In genomic region chr13:55523951-55524600, GRCm38 (mm10) we compare ENCODE assay signal across 16 mouse cellular contexts. TPM values are rescaled to one million over a fixed set of nuclear protein-coding genes. Genes with fewer than 3 reads are reported as not detected.
A peak's percentile ranks its signal among the peaks of the same experiment; 100 is the strongest.
DNase-seq lines count a peak whose midpoint lies in the region; ATAC-seq and TF ChIP-seq lines count a peak whose summit lies in the region.
"Had no signal": no experiment of that assay in that cellular context is flagged by ENCODE, and none has a peak within 500 bp of the region (broad histone marks: within the 10 kb centered on the region; RNA-seq: fewer than 3 reads in every experiment).

No protein-coding gene starts in this region.

- no peak for ATAC-seq in heart, embryonic 15.5 days (replicated peaks; ENCODE audit: insufficient number of reproducible peaks, insufficient read depth, low FRiP score, low read depth)
- ATAC-seq in midbrain, embryonic 16.5 days, result no peak
- 0 out of 2 replicates have a peak, but pooled peaks have one; percentile 7 for ATAC-seq in stomach, postnatal 0 days (ENCODE audit: low FRiP score, low TSS enrichment)
- ATAC-seq: CD4-positive, CD25-positive, alpha-beta regulatory T cell, adult 4 months; inflammation-experienced regulatory T-cells, adult 6 months had no signal

- H3K27me3 ChIP-seq in heart, embryonic 15.5 days, result peaks cover 4% of the 10 kb centered on the region; the same call in 1 of the 2 replicates
- no peaks in the 10 kb centered on the region for H3K27me3 ChIP-seq in midbrain, embryonic 10.5 days (ENCODE audit: low read depth, poor library complexity, severe bottlenecking)
- no peaks in the 10 kb centered on the region for H3K27me3 ChIP-seq in midbrain, embryonic 16.5 days (ENCODE audit: control insufficient read depth, insufficient read depth, low read depth, low read length)
- H3K27me3 ChIP-seq in stomach, postnatal 0 days (ENCODE audit: control insufficient read depth, insufficient read depth, low read length), result no peaks in the 10 kb centered on the region
- H3K27me3 ChIP-seq: embryonic facial prominence, embryonic 12.5 days; limb, embryonic 15.5 days; neural tube, embryonic 12.5 days had no signal

- WGBS in heart, embryonic 15.5 days, result 89% methylated on average over 23 of the region's 23 CpGs
- WGBS in midbrain, embryonic 10.5 days, result 92% methylated on average over 23 of the region's 23 CpGs
- WGBS in midbrain, embryonic 16.5 days, result 94% methylated on average over 23 of the region's 23 CpGs
- WGBS in stomach, postnatal 0 days, result 90% methylated on average over 23 of the region's 23 CpGs

- no peak for TF ChIP-seq CTCF in stomach, postnatal 0 days (IDR thresholded peaks at IDR 0.05; ENCODE audit: low read depth)

- no peaks in the 10 kb centered on the region for H3K36me3 ChIP-seq in heart, embryonic 15.5 days
- H3K36me3 ChIP-seq in midbrain, embryonic 10.5 days, result peaks cover 23% of the 10 kb centered on the region
- no peaks in the 10 kb centered on the region for H3K36me3 ChIP-seq in midbrain, embryonic 16.5 days (ENCODE audit: control insufficient read depth, insufficient read depth, low read length)
- H3K36me3 ChIP-seq in stomach, postnatal 0 days (ENCODE audit: control insufficient read depth, insufficient read depth, low read length), result no peaks in the 10 kb centered on the region

- H3K4me3 ChIP-seq in heart, embryonic 15.5 days, result no peak overlapping the region
- H3K4me3 ChIP-seq in midbrain, embryonic 10.5 days, result no peak overlapping the region
- no peak overlapping the region for H3K4me3 ChIP-seq in midbrain, embryonic 16.5 days (ENCODE audit: low read depth, low read length)
- H3K4me3 ChIP-seq in stomach, postnatal 0 days (ENCODE audit: low read depth, low read length), result no peak overlapping the region
- H3K4me3 ChIP-seq: embryonic facial prominence, embryonic 12.5 days; limb, embryonic 15.5 days; neural tube, embryonic 12.5 days had no signal

- H3K4me2 ChIP-seq in heart, embryonic 15.5 days, result no peak overlapping the region
- no peak overlapping the region for H3K4me2 ChIP-seq in midbrain, embryonic 16.5 days (ENCODE audit: low read length)
- no peak overlapping the region for H3K4me2 ChIP-seq in stomach, postnatal 0 days (replicated peaks; ENCODE audit: low read depth)
- H3K4me2 ChIP-seq: embryonic facial prominence, embryonic 12.5 days; limb, embryonic 15.5 days; neural tube, embryonic 12.5 days had no signal

- H3K27ac ChIP-seq in heart, embryonic 15.5 days, result peak overlapping the region; percentile 72
- H3K27ac ChIP-seq in midbrain, embryonic 10.5 days (replicated peaks), result peak overlapping the region; percentile 55; the same call in 1 of the 2 replicates
- H3K27ac ChIP-seq in midbrain, embryonic 16.5 days (ENCODE audit: low read length), result no peak overlapping the region
- no peak overlapping the region for H3K27ac ChIP-seq in stomach, postnatal 0 days (replicated peaks)
- H3K27ac ChIP-seq: embryonic facial prominence, embryonic 12.5 days; limb, embryonic 15.5 days; neural tube, embryonic 12.5 days had no signal

- H3K4me1 ChIP-seq in heart, embryonic 15.5 days (replicated peaks), result peaks cover 8% of the 10 kb centered on the region; the same call in 1 of the 2 replicates
- H3K4me1 ChIP-seq in midbrain, embryonic 10.5 days, result peaks cover 14% of the 10 kb centered on the region
- H3K4me1 ChIP-seq in midbrain, embryonic 16.5 days (ENCODE audit: control insufficient read depth, insufficient read depth, low read length), result no peaks in the 10 kb centered on the region
- no peaks in the 10 kb centered on the region for H3K4me1 ChIP-seq in stomach, postnatal 0 days (replicated peaks; ENCODE audit: control insufficient read depth, insufficient read depth)
- H3K4me1 ChIP-seq: embryonic facial prominence, embryonic 12.5 days; neural tube, embryonic 12.5 days had no signal

- no peak for TF ChIP-seq EP300 in stomach, postnatal 0 days (optimal IDR thresholded peaks at IDR 0.05)

- no peaks in the 10 kb centered on the region for H3K9me3 ChIP-seq in heart, embryonic 15.5 days (replicated peaks)
- H3K9me3 ChIP-seq in midbrain, embryonic 10.5 days (replicated peaks), result no peaks in the 10 kb centered on the region
- no peaks in the 10 kb centered on the region for H3K9me3 ChIP-seq in midbrain, embryonic 16.5 days (replicated peaks; ENCODE audit: control insufficient read depth, low read length, poor library complexity, severe bottlenecking)
- H3K9me3 ChIP-seq in stomach, postnatal 0 days (ENCODE audit: control insufficient read depth, low read length), result no peaks in the 10 kb centered on the region
- H3K9me3 ChIP-seq: embryonic facial prominence, embryonic 12.5 days; limb, embryonic 15.5 days had no signal

- no peak overlapping the region for H3K9ac ChIP-seq in heart, embryonic 15.5 days
- H3K9ac ChIP-seq in midbrain, embryonic 16.5 days (ENCODE audit: low read depth, low read length), result no peak overlapping the region
- H3K9ac ChIP-seq in stomach, postnatal 0 days (ENCODE audit: low read length), result no peak overlapping the region
- H3K9ac ChIP-seq: embryonic facial prominence, embryonic 12.5 days; limb, embryonic 15.5 days; neural tube, embryonic 12.5 days had no signal

- peak; percentile 6 for DNase-seq in adrenal gland, postnatal 10 days
- no peak for DNase-seq in adrenal gland, postnatal 4 days (ENCODE audit: low spot score in 2 of 2)
- DNase-seq in heart, adult 8-10 months (ENCODE audit: low spot score), result no peak
- no peak for DNase-seq in midbrain, embryonic 10.5 days (ENCODE audit: low spot score)
- no peak for DNase-seq in stomach, postnatal 0 days (ENCODE audit: low spot score)
- no peak for DNase-seq in layer of hippocampus, adult 9-11 months
- DNase-seq: cerebellum, adult 11-12 months; thymus, postnatal 36 days had no signal

RNA-seq across cellular contexts. Expression of gene Dok3, which starts 5.0 kb away (rescaled TPM):
- 1 to 10 TPM; 5.0 to 5.1 TPM for total RNA-seq in adrenal gland, postnatal 10 days (2021)
- total RNA-seq in adrenal gland, postnatal 4 days (2021), result 1 to 10 TPM; 2.6 to 4.7 TPM
- 1.3 and 3.0 TPM in 2 replicates for polyA plus RNA-seq in heart, embryonic 15.5 days (2015; fragmentation: Nextera tagmentation; extraction: Ambion mirVana)
- total RNA-seq in heart, adult 8-10 months (2022), result 1 to 10 TPM in 3 of 4 experiments, under 1 TPM in 1; 0.97 to 3.8 (median 1.4) TPM
- polyA plus RNA-seq in midbrain, embryonic 10.5 days (2016; fragmentation: Nextera tagmentation; extraction: Ambion mirVana), result 3.1 and 3.6 TPM in 2 replicates
- 5.1 and 5.6 TPM in 2 replicates for polyA plus RNA-seq in midbrain, embryonic 16.5 days (2015; fragmentation: Nextera tagmentation; extraction: Ambion mirVana)
- 1.0 and 1.3 TPM in 2 replicates for polyA plus RNA-seq in stomach, postnatal 0 days (2015; fragmentation: Nextera tagmentation; extraction: Ambion mirVana)

RNA-seq across cellular contexts. Expression of gene Pdlim7, which starts 10.6 kb away (rescaled TPM):
- total RNA-seq in adrenal gland, postnatal 10 days (2021), result 10 to 100 TPM; 31.6 to 39.4 TPM
- total RNA-seq in adrenal gland, postnatal 4 days (2021), result 10 to 100 TPM; 44.5 to 47.1 TPM
- polyA plus RNA-seq in heart, embryonic 15.5 days (2015; fragmentation: Nextera tagmentation; extraction: Ambion mirVana), result 221 and 251 TPM in 2 replicates
- 10 to 100 TPM; 38.4 to 49.4 (median 49.0) TPM for total RNA-seq in heart, adult 8-10 months (2022)
- polyA plus RNA-seq in midbrain, embryonic 10.5 days (2016; fragmentation: Nextera tagmentation; extraction: Ambion mirVana), result 191 and 195 TPM in 2 replicates
- 156 and 158 TPM in 2 replicates for polyA plus RNA-seq in midbrain, embryonic 16.5 days (2015; fragmentation: Nextera tagmentation; extraction: Ambion mirVana)
- 174 and 193 TPM in 2 replicates for polyA plus RNA-seq in stomach, postnatal 0 days (2015; fragmentation: Nextera tagmentation; extraction: Ambion mirVana)

RNA-seq across cellular contexts. Expression of gene Ddx41, which starts 12.4 kb away (rescaled TPM):
- total RNA-seq in adrenal gland, postnatal 10 days (2021), result 10 to 100 TPM; 38.5 to 39.9 TPM
- total RNA-seq in adrenal gland, postnatal 4 days (2021), result 10 to 100 TPM; 54.0 to 57.4 TPM
- 23.6 and 34.7 TPM in 2 replicates for polyA plus RNA-seq in heart, embryonic 15.5 days (2015; fragmentation: Nextera tagmentation; extraction: Ambion mirVana)
- total RNA-seq in heart, adult 8-10 months (2022), result 10 to 100 TPM; 11.8 to 17.0 (median 13.7) TPM
- 86.3 and 92.0 TPM in 2 replicates for polyA plus RNA-seq in midbrain, embryonic 10.5 days (2016; fragmentation: Nextera tagmentation; extraction: Ambion mirVana)
- polyA plus RNA-seq in midbrain, embryonic 16.5 days (2015; fragmentation: Nextera tagmentation; extraction: Ambion mirVana), result 57.0 and 58.1 TPM in 2 replicates
- 24.2 and 25.6 TPM in 2 replicates for polyA plus RNA-seq in stomach, postnatal 0 days (2015; fragmentation: Nextera tagmentation; extraction: Ambion mirVana)

RNA-seq across cellular contexts. Expression of gene Dbn1, which starts 36.2 kb away (rescaled TPM):
- 10 to 100 TPM; 32.1 to 41.6 TPM for total RNA-seq in adrenal gland, postnatal 10 days (2021)
- 10 to 100 TPM; 56.4 to 75.6 TPM for total RNA-seq in adrenal gland, postnatal 4 days (2021)
- polyA plus RNA-seq in heart, embryonic 15.5 days (2015; fragmentation: Nextera tagmentation; extraction: Ambion mirVana), result 60.1 and 77.2 TPM in 2 replicates
- total RNA-seq in heart, adult 8-10 months (2022), result 1 to 10 TPM; 3.8 to 6.4 (median 5.1) TPM
- polyA plus RNA-seq in midbrain, embryonic 10.5 days (2016; fragmentation: Nextera tagmentation; extraction: Ambion mirVana), result 381 and 466 TPM in 2 replicates
- 617 and 675 TPM in 2 replicates for polyA plus RNA-seq in midbrain, embryonic 16.5 days (2015; fragmentation: Nextera tagmentation; extraction: Ambion mirVana)
- polyA plus RNA-seq in stomach, postnatal 0 days (2015; fragmentation: Nextera tagmentation; extraction: Ambion mirVana), result 39.3 and 40.4 TPM in 2 replicates
- total RNA-seq: megakaryocyte-erythroid progenitor cell, adult 5-6 weeks had no signal
- polyA plus RNA-seq: CD4-positive, CD25-positive, alpha-beta regulatory T cell, adult 4 months had no signal

RNA-seq across cellular contexts. Expression of gene Fam193b, which starts 46.8 kb away (rescaled TPM):
- total RNA-seq in adrenal gland, postnatal 10 days (2021), result 10 to 100 TPM; 32.4 to 52.0 TPM
- total RNA-seq in adrenal gland, postnatal 4 days (2021), result 10 to 100 TPM; 61.6 to 76.7 TPM
- 17.1 and 22.6 TPM in 2 replicates for polyA plus RNA-seq in heart, embryonic 15.5 days (2015; fragmentation: Nextera tagmentation; extraction: Ambion mirVana)
- 10 to 100 TPM; 11.5 to 18.3 (median 13.6) TPM for total RNA-seq in heart, adult 8-10 months (2022)
- polyA plus RNA-seq in midbrain, embryonic 10.5 days (2016; fragmentation: Nextera tagmentation; extraction: Ambion mirVana), result 56.7 and 63.1 TPM in 2 replicates
- 48.3 and 56.3 TPM in 2 replicates for polyA plus RNA-seq in midbrain, embryonic 16.5 days (2015; fragmentation: Nextera tagmentation; extraction: Ambion mirVana)
- polyA plus RNA-seq in stomach, postnatal 0 days (2015; fragmentation: Nextera tagmentation; extraction: Ambion mirVana), result 10.2 and 11.1 TPM in 2 replicates

Comparison
In these comparisons a context has a peak if more than half of its experiments do, and no peak if none do; other contexts are left out.
1. H3K27ac ChIP-seq: peak in heart, embryonic 15.5 days (single experiment) and midbrain, embryonic 10.5 days (single experiment); none in midbrain, embryonic 16.5 days (single experiment) and stomach, postnatal 0 days (single experiment).